Mouse (Mus musculus): ENCODE results near the gene Lsm7. TPM values are rescaled to one million over a fixed set of nuclear protein-coding genes. Genes with fewer than 3 reads are reported as not detected.
A peak's percentile ranks its signal among the peaks of the same experiment; 100 is the strongest.

Gene Lsm7
- polyA plus RNA-seq, 1 experiment from 2014 or later, result 375 TPM

GRCm38 (mm10) chr10:80899591-80900317 is 44.7 kb upstream of the Lsm7 start:
- H3K27ac ChIP-seq (replicated peaks; ENCODE audit: low read depth, low read length), result peak overlapping the region; percentile 45; the same call in 1 of the 2 replicates
- peaks cover 12% of the 10 kb centered on the region for H3K36me3 ChIP-seq (ENCODE audit: control insufficient read depth, insufficient read depth, low read length)
- peak overlapping the region; percentile 83 for H3K4me3 ChIP-seq (ENCODE audit: low read depth, low read length)
- H3K27me3 ChIP-seq (ENCODE audit: control insufficient read depth, insufficient read depth, low read length), result no peaks in the 10 kb centered on the region
- ATAC-seq (ENCODE audit: insufficient number of reproducible peaks, low FRiP score, low TSS enrichment, low read depth) (peak; percentile 9; the same call in 1 of the 2 replicates), DNase-seq (ENCODE audit: low spot score) (no peak)
- peaks cover 8% of the 10 kb centered on the region; the same call in 1 of the 2 replicates for H3K4me1 ChIP-seq (ENCODE audit: control insufficient read depth, insufficient read depth, low read length)
- 12% methylated on average over 25 of the region's 25 CpGs for WGBS
- peak overlapping the region; percentile 73 for H3K9ac ChIP-seq (ENCODE audit: low read length)
- H3K4me2 ChIP-seq (ENCODE audit: low read depth, severe bottlenecking), result peak overlapping the region; percentile 64
- no peaks in the 10 kb centered on the region for H3K9me3 ChIP-seq (ENCODE audit: control insufficient read depth, low read length)

- ATAC-seq (ENCODE audit: insufficient number of reproducible peaks, low FRiP score, low TSS enrichment, low read depth) (no peak), DNase-seq (ENCODE audit: low spot score) (no peak)
- Histone ChIP-seq H3K27me3 (ENCODE audit: control insufficient read depth, insufficient read depth, low read length) (no peaks in the 10 kb centered on the region), H3K4me3 (ENCODE audit: low read depth, low read length) (no peak overlapping the region), H3K27ac (replicated peaks; ENCODE audit: low read depth, low read length) (no peak overlapping the region), H3K4me2 (ENCODE audit: low read depth, severe bottlenecking) (no peak overlapping the region; the same call in 1 of the 2 replicates), H3K9ac (ENCODE audit: low read length) (no peak overlapping the region), H3K9me3 (ENCODE audit: control insufficient read depth, low read length) (no peaks in the 10 kb centered on the region), H3K4me1 (ENCODE audit: control insufficient read depth, insufficient read depth, low read length) (peaks cover 8% of the 10 kb centered on the region; the same call in 1 of the 2 replicates), H3K36me3 (ENCODE audit: control insufficient read depth, insufficient read depth, low read length) (peaks cover 6% of the 10 kb centered on the region)
- 89% methylated on average over 8 of the region's 8 CpGs for WGBS
These were observed 44.1 kb upstream of the Lsm7 start for GRCm38 (mm10) chr10:80899074-80899473.

- H3K36me3 ChIP-seq (ENCODE audit: control insufficient read depth, insufficient read depth, low read length), result peaks cover 2% of the 10 kb centered on the region; the same call in 1 of the 2 replicates
- H3K27me3 ChIP-seq (ENCODE audit: control insufficient read depth, insufficient read depth, low read length), result no peaks in the 10 kb centered on the region
- H3K4me1 ChIP-seq (ENCODE audit: control insufficient read depth, insufficient read depth, low read length), result peaks cover 8% of the 10 kb centered on the region; the same call in 1 of the 2 replicates
- no peaks in the 10 kb centered on the region for H3K9me3 ChIP-seq (ENCODE audit: control insufficient read depth, low read length)
- H3K9ac ChIP-seq (ENCODE audit: low read length), result 0 out of 2 replicates have a peak overlapping the region, but pooled peaks have one; percentile 17
- H3K27ac ChIP-seq (replicated peaks; ENCODE audit: low read depth, low read length), result no peak overlapping the region
- H3K4me2 ChIP-seq (ENCODE audit: low read depth, severe bottlenecking), result no peak overlapping the region; the same call in 1 of the 2 replicates
- WGBS, result 32% methylated on average over 41 of the region's 41 CpGs
- no peak overlapping the region for H3K4me3 ChIP-seq (ENCODE audit: low read depth, low read length)
- DNase-seq (ENCODE audit: low spot score) (peak; percentile 32), ATAC-seq (ENCODE audit: insufficient number of reproducible peaks, low FRiP score, low TSS enrichment, low read depth) (no peak)
These were observed 43.0 kb upstream of the Lsm7 start for GRCm38 (mm10) chr10:80897861-80898510.

GRCm38 (mm10) chr10:80896581-80897485 is 41.8 kb upstream of the Lsm7 start:
- 67% methylated on average over 24 of the region's 24 CpGs for WGBS
- Histone ChIP-seq H3K9ac (ENCODE audit: low read length) (no peak overlapping the region), H3K36me3 (ENCODE audit: control insufficient read depth, insufficient read depth, low read length) (no peaks in the 10 kb centered on the region), H3K4me2 (ENCODE audit: low read depth, severe bottlenecking) (no peak overlapping the region), H3K9me3 (ENCODE audit: control insufficient read depth, low read length) (no peaks in the 10 kb centered on the region), H3K27ac (replicated peaks; ENCODE audit: low read depth, low read length) (no peak overlapping the region), H3K4me1 (ENCODE audit: control insufficient read depth, insufficient read depth, low read length) (peaks cover 8% of the 10 kb centered on the region; the same call in 1 of the 2 replicates), H3K27me3 (ENCODE audit: control insufficient read depth, insufficient read depth, low read length) (no peaks in the 10 kb centered on the region), H3K4me3 (ENCODE audit: low read depth, low read length) (no peak overlapping the region)
- DNase-seq (ENCODE audit: low spot score), result no peak
- no peak for ATAC-seq (ENCODE audit: insufficient number of reproducible peaks, low FRiP score, low TSS enrichment, low read depth)

- H3K4me3 ChIP-seq (ENCODE audit: low read depth, low read length), result no peak overlapping the region
- no peak overlapping the region for H3K4me2 ChIP-seq (ENCODE audit: low read depth, severe bottlenecking)
- no peak overlapping the region for H3K9ac ChIP-seq (ENCODE audit: low read length)
- DNase-seq (ENCODE audit: low spot score), result no peak
- no peaks in the 10 kb centered on the region for H3K36me3 ChIP-seq (ENCODE audit: control insufficient read depth, insufficient read depth, low read length)
- WGBS, result 86% methylated on average over 6 of the region's 6 CpGs
- no peaks in the 10 kb centered on the region for H3K27me3 ChIP-seq (ENCODE audit: control insufficient read depth, insufficient read depth, low read length)
- no peaks in the 10 kb centered on the region for H3K9me3 ChIP-seq (ENCODE audit: control insufficient read depth, low read length)
- no peak for ATAC-seq (ENCODE audit: insufficient number of reproducible peaks, low FRiP score, low TSS enrichment, low read depth)
- peaks cover 8% of the 10 kb centered on the region; the same call in 1 of the 2 replicates for H3K4me1 ChIP-seq (ENCODE audit: control insufficient read depth, insufficient read depth, low read length)
- no peak overlapping the region for H3K27ac ChIP-seq (replicated peaks; ENCODE audit: low read depth, low read length)
These were observed 40.7 kb upstream of the Lsm7 start for GRCm38 (mm10) chr10:80895697-80896096.

GRCm38 (mm10) chr10:80895100-80895499 is 40.1 kb upstream of the Lsm7 start:
- DNase-seq (ENCODE audit: low spot score) (no peak), ATAC-seq (ENCODE audit: insufficient number of reproducible peaks, low FRiP score, low TSS enrichment, low read depth) (no peak)
- H3K27ac ChIP-seq (replicated peaks; ENCODE audit: low read depth, low read length), result no peak overlapping the region
- WGBS, result 90% methylated on average over 7 of the region's 7 CpGs
- H3K9me3 ChIP-seq (ENCODE audit: control insufficient read depth, low read length), result no peaks in the 10 kb centered on the region
- H3K4me1 ChIP-seq (ENCODE audit: control insufficient read depth, insufficient read depth, low read length), result peaks cover 8% of the 10 kb centered on the region; the same call in 1 of the 2 replicates
- no peak overlapping the region for H3K4me2 ChIP-seq (ENCODE audit: low read depth, severe bottlenecking)
- H3K9ac ChIP-seq (ENCODE audit: low read length), result no peak overlapping the region
- no peaks in the 10 kb centered on the region for H3K36me3 ChIP-seq (ENCODE audit: control insufficient read depth, insufficient read depth, low read length)
- no peak overlapping the region for H3K4me3 ChIP-seq (ENCODE audit: low read depth, low read length)
- H3K27me3 ChIP-seq (ENCODE audit: control insufficient read depth, insufficient read depth, low read length), result no peaks in the 10 kb centered on the region

- no peaks in the 10 kb centered on the region for H3K9me3 ChIP-seq (ENCODE audit: control insufficient read depth, low read length)
- peaks cover 15% of the 10 kb centered on the region for H3K27me3 ChIP-seq (ENCODE audit: control insufficient read depth, insufficient read depth, low read length)
- H3K4me3 ChIP-seq (ENCODE audit: low read depth, low read length), result no peak overlapping the region
- 0 out of 2 replicates have a peak, but pooled peaks cover 2% of the 10 kb centered on the region for H3K4me1 ChIP-seq (ENCODE audit: control insufficient read depth, insufficient read depth, low read length)
- H3K9ac ChIP-seq (ENCODE audit: low read length), result no peak overlapping the region
- WGBS, result 73% methylated on average over 11 of the region's 11 CpGs
- ATAC-seq (ENCODE audit: insufficient number of reproducible peaks, low FRiP score, low TSS enrichment, low read depth), result no peak
- no peak for DNase-seq (ENCODE audit: low spot score)
- no peaks in the 10 kb centered on the region for H3K36me3 ChIP-seq (ENCODE audit: control insufficient read depth, insufficient read depth, low read length)
- H3K27ac ChIP-seq (replicated peaks; ENCODE audit: low read depth, low read length), result no peak overlapping the region
- no peak overlapping the region for H3K4me2 ChIP-seq (ENCODE audit: low read depth, severe bottlenecking)
These were observed 32.2 kb upstream of the Lsm7 start for GRCm38 (mm10) chr10:80887181-80887580.

GRCm38 (mm10) chr10:80881301-80881700 is 26.3 kb upstream of the Lsm7 start:
- DNase-seq (ENCODE audit: low spot score) (peak; percentile 88), ATAC-seq (ENCODE audit: insufficient number of reproducible peaks, low FRiP score, low TSS enrichment, low read depth) (no peak)
- Histone ChIP-seq H3K27ac (replicated peaks; ENCODE audit: low read depth, low read length) (no peak overlapping the region), H3K9me3 (ENCODE audit: control insufficient read depth, low read length) (no peaks in the 10 kb centered on the region), H3K9ac (ENCODE audit: low read length) (no peak overlapping the region), H3K4me2 (ENCODE audit: low read depth, severe bottlenecking) (no peak overlapping the region), H3K27me3 (ENCODE audit: control insufficient read depth, insufficient read depth, low read length) (no peaks in the 10 kb centered on the region), H3K36me3 (ENCODE audit: control insufficient read depth, insufficient read depth, low read length) (no peaks in the 10 kb centered on the region), H3K4me1 (ENCODE audit: control insufficient read depth, insufficient read depth, low read length) (no peaks in the 10 kb centered on the region), H3K4me3 (ENCODE audit: low read depth, low read length) (no peak overlapping the region)
- 24% methylated on average over 10 of the region's 10 CpGs for WGBS
